Mouse (Mus musculus): Measurements from ENCODE around the gene Dock1.

DNA sequence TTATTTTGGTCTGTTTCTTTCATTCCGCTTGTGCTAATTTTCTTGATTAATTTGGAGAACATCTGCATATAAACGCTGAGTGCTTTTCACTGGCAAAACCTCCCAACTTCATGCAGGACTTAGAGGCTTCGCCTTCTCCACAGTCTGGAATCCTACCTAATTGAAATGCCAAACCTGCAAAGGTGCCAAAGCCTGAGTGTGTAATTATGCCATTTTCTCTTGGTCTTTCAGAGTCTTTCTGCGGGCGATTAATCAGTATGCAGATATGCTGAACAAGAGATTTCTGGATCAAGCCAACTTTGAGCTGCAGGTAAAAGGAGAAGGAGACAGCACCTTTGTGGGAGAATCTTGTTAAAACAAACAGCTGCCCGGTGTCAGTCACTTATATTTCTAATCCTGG is 406.4 kb downstream of the Dock1 start:
- TF ChIP-seq CTCF (conservative IDR thresholded peaks at IDR 0.05; ENCODE audit: low read length), result no peak
- no peak for TF ChIP-seq NANOG (IDR thresholded peaks at IDR 0.05; ENCODE audit: borderline replicate concordance, low read length)
- TF ChIP-seq POU5F1 (IDR thresholded peaks at IDR 0.05; ENCODE audit: borderline replicate concordance, low read length), result no peak

Data from E14TG2a.4 (cell line).